Mouse (Mus musculus) cerebellum, adult 18-20 months (tissue): Measurements from ENCODE around the gene Osbpl10.

Source experiments
- DNase-seq, 2 experiments: peaks; one replicate each; pipeline ENCODE4 v3.0.0; 2021

The Osbpl10 gene

GRCm38 (mm10) chr9:115096481-115096880, 118.1 kb downstream of the Osbpl10 start:
- no peak for DNase-seq

GRCm38 (mm10) chr9:115097340-115097739, 119.0 kb downstream of the Osbpl10 start:
- no peak for DNase-seq

- no peak for DNase-seq
Measured at GRCm38 (mm10) chr9:115100181-115100915, 122.0 kb downstream of the Osbpl10 start.

- DNase-seq = no peak
Measured at GRCm38 (mm10) chr9:115107430-115107829, 129.1 kb downstream of the Osbpl10 start.

- no peak for DNase-seq
Measured at GRCm38 (mm10) chr9:115110655-115111054, 132.3 kb downstream of the Osbpl10 start.

- DNase-seq = no peak
Measured at GRCm38 (mm10) chr9:115117314-115117713, 138.9 kb downstream of the Osbpl10 start.

GRCm38 (mm10) chr9:115120276-115120675, 141.9 kb downstream of the Osbpl10 start:
- DNase-seq = no peak

GRCm38 (mm10) chr9:115120678-115121224, 142.4 kb downstream of the Osbpl10 start:
- DNase-seq = peak; percentile 22 to 32

- DNase-seq = no peak
Measured at GRCm38 (mm10) chr9:115127342-115127741, 149.0 kb downstream of the Osbpl10 start.

- DNase-seq = no peak
Measured at GRCm38 (mm10) chr9:115133926-115134325, 155.6 kb downstream of the Osbpl10 start.

- DNase-seq = no peak
Measured at GRCm38 (mm10) chr9:115134736-115135135, 156.4 kb downstream of the Osbpl10 start.

GRCm38 (mm10) chr9:115135352-115135751, 157.0 kb downstream of the Osbpl10 start:
- no peak for DNase-seq

GRCm38 (mm10) chr9:115137858-115138257, 159.5 kb downstream of the Osbpl10 start:
- DNase-seq = no peak

GRCm38 (mm10) chr9:115139597-115140332, 161.4 kb downstream of the Osbpl10 start:
- DNase-seq = no peak

- DNase-seq = no peak
Measured at GRCm38 (mm10) chr9:115147141-115147540, 168.8 kb downstream of the Osbpl10 start.

- no peak for DNase-seq
Measured at GRCm38 (mm10) chr9:115147586-115148355, 169.4 kb downstream of the Osbpl10 start.

GRCm38 (mm10) chr9:115149011-115149756, 170.8 kb downstream of the Osbpl10 start:
- no peak for DNase-seq

- peak in 1 of 2 experiments; percentile 12 for DNase-seq
Measured at GRCm38 (mm10) chr9:115161591-115161990, 183.2 kb downstream of the Osbpl10 start.

GRCm38 (mm10) chr9:115163031-115163430, 184.7 kb downstream of the Osbpl10 start:
- DNase-seq = peak in 1 of 2 experiments; percentile 4

GRCm38 (mm10) chr9:115163693-115164092, 185.3 kb downstream of the Osbpl10 start:
- DNase-seq = no peak

GRCm38 (mm10) chr9:115164351-115164750, 186.0 kb downstream of the Osbpl10 start:
- DNase-seq = no peak

GRCm38 (mm10) chr9:115165996-115166395, 187.6 kb downstream of the Osbpl10 start:
- no peak for DNase-seq
